Mouse (Mus musculus) cerebellum, adult 2 months (tissue): Measurements from ENCODE around the gene Endou.

ENCODE experiments used
- CTCF ChIP-seq: fragments of 200-500 bp; IDR thresholded peaks from 2 replicates; pipeline ENCODE4 v1.5.1; 2011; ENCODE audit warnings: low read depth, mild to moderate bottlenecking, control low read depth, low read length, moderate library complexity, borderline replicate concordance; ENCODE audit not compliant: insufficient read depth
- POLR2A ChIP-seq: fragments of 200-500 bp; IDR thresholded peaks from 2 replicates; pipeline ENCODE4 v1.6.1; 2011; ENCODE audit warnings: low read length, control low read depth, borderline replicate concordance; ENCODE audit not compliant: insufficient read depth

DNA sequence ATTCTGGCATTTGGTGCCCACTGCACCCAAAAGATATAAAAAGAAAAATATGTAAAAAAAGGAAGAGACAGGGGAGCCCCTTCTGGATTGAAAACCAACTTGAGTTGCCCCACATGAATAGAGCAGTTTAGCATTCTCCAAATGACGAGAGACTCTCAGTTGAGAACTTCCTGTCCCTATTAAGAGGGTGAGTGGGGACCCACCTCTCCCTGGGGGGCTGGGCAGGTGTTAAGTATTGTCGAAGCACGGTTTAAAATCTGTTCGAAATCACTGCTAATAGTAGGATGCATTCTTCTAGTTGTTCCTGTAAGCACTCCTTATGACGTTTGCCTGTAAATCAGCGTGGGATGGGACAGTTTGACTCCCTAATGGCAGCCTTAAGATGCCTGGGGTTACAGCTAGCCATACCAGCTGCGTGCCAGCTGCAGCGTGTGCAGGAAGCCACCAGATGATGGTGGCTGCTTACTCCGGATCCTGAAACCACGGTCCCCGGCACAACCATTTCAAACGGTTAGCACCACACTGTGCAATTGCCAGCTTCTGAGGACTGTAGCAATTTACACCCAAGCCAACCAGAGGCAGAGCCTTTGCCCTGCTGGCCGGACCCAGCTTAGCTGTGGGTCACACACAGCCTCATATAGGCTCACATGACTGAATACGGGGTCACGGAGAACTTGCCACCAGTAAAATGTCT, 10.0 kb downstream of the Endou start:
- TF ChIP-seq POLR2A = no peak
- TF ChIP-seq CTCF = no peak
